21 mouse cellular contexts compared by ENCODE assay signal in the genomic region with DNA sequence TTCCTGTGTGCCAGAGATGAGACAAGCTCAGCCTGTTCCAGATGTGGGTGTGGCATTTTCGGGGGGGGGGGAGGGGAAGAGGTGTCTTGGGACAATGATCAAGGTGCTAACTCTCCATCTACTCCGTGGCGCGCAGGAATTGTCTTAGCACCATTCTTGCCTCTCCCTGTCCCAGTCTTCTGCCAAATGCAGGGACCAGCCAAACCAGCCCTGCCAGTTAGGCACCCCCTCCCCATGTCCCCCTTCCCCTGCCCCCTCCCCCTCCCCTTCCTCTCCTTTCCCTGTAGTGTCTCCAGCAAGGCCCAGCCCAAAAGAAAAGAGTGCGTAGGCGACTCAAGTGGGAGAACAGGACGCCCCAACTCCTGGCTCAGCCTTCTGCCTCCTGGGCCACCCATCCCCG. TPM values are rescaled to one million over a fixed set of nuclear protein-coding genes. Genes with fewer than 3 reads are reported as not detected.
DNase-seq lines count a peak whose midpoint lies in the region; ATAC-seq and TF ChIP-seq lines count a peak whose summit lies in the region.
"Had no signal": no experiment of that assay in that cellular context is flagged by ENCODE, and none has a peak within 500 bp of the region (broad histone marks: within the 10 kb centered on the region; RNA-seq: fewer than 3 reads in every experiment).

No protein-coding gene starts in this region.

- no peaks in the 10 kb centered on the region for H3K4me1 ChIP-seq in lung, embryonic 14.5 days (ENCODE audit: insufficient read depth)
- peaks cover 10% of the 10 kb centered on the region; the same call in 1 of the 2 replicates for H3K4me1 ChIP-seq in embryonic facial prominence, embryonic 15.5 days
- H3K4me1 ChIP-seq: heart, embryonic 12.5 days had no signal

- H3K9ac ChIP-seq in lung, embryonic 14.5 days, result no peak overlapping the region
- no peak overlapping the region for H3K9ac ChIP-seq in embryonic facial prominence, embryonic 15.5 days
- H3K9ac ChIP-seq: heart, embryonic 12.5 days; hindbrain, embryonic 14.5 days had no signal

- peak; percentile 41; the same call in 1 of the 2 replicates for ATAC-seq in lung, embryonic 14.5 days (ENCODE audit: insufficient read depth)
- peak; percentile 68; the same call in 1 of the 2 replicates for ATAC-seq in embryonic facial prominence, embryonic 15.5 days (ENCODE audit: insufficient number of reproducible peaks, low FRiP score, low TSS enrichment, low read depth)
- ATAC-seq: forebrain, embryonic 14.5 days had no signal

- no peaks in the 10 kb centered on the region for H3K27me3 ChIP-seq in lung, embryonic 14.5 days (ENCODE audit: insufficient read depth, low read length)
- H3K27me3 ChIP-seq in embryonic facial prominence, embryonic 15.5 days, result no peaks in the 10 kb centered on the region

- TF ChIP-seq CTCF in lung, embryonic 14.5 days (IDR thresholded peaks at IDR 0.05; ENCODE audit: low read depth), result no peak

- WGBS in lung, embryonic 14.5 days, result 31% methylated on average over 8 of the region's 8 CpGs
- 31% methylated on average over 8 of the region's 8 CpGs for WGBS in embryonic facial prominence, embryonic 15.5 days

- H3K27ac ChIP-seq in lung, embryonic 14.5 days (ENCODE audit: low read depth), result peak overlapping the region; percentile 21; the same call in 1 of the 2 replicates
- peak overlapping the region; percentile 71; the same call in 1 of the 2 replicates for H3K27ac ChIP-seq in embryonic facial prominence, embryonic 15.5 days (replicated peaks)
- H3K27ac ChIP-seq: gastrocnemius, adult 2 months; hindbrain, embryonic 10.5 days; hindbrain, embryonic 14.5 days had no signal

- H3K36me3 ChIP-seq in lung, embryonic 14.5 days (ENCODE audit: insufficient read depth), result no peaks in the 10 kb centered on the region
- no peaks in the 10 kb centered on the region for H3K36me3 ChIP-seq in embryonic facial prominence, embryonic 15.5 days
- H3K36me3 ChIP-seq: heart, embryonic 12.5 days; hindbrain, embryonic 10.5 days had no signal

- H3K4me3 ChIP-seq in lung, embryonic 14.5 days (ENCODE audit: low read depth, low read length), result no peak overlapping the region
- no peak overlapping the region for H3K4me3 ChIP-seq in embryonic facial prominence, embryonic 15.5 days (replicated peaks)
- H3K4me3 ChIP-seq: gastrocnemius, adult 2 months; heart, embryonic 12.5 days; hindbrain, embryonic 10.5 days had no signal

- DNase-seq in lung, embryonic 14.5 days, result peak; percentile 26
- DNase-seq in lung, adult 18-20 months, result no peak
- peak; percentile 17 for DNase-seq in urinary bladder, postnatal 14 days (ENCODE audit: low spot score)
- DNase-seq in urinary bladder, adult 2 months (ENCODE audit: low spot score), result no peak
- no peak for DNase-seq in left cerebral cortex, adult 18-20 months (ENCODE audit: low spot score in 2 of 2)
- DNase-seq: adrenal gland, adult 8-10 months; adrenal gland, postnatal 36 days; cerebellum, adult 2 months; cerebellum, postnatal 10 days; gastrocnemius, adult 2 months; gastrocnemius, postnatal 25 days had no signal

- peak overlapping the region; percentile 8; the same call in 1 of the 2 replicates for H3K4me2 ChIP-seq in lung, embryonic 14.5 days
- no peak overlapping the region for H3K4me2 ChIP-seq in embryonic facial prominence, embryonic 15.5 days (replicated peaks)
- H3K4me2 ChIP-seq: heart, embryonic 12.5 days; hindbrain, embryonic 14.5 days had no signal

- H3K9me3 ChIP-seq in lung, embryonic 14.5 days (ENCODE audit: low read depth, low read length), result no peaks in the 10 kb centered on the region
- H3K9me3 ChIP-seq in embryonic facial prominence, embryonic 15.5 days (replicated peaks), result no peaks in the 10 kb centered on the region
- H3K9me3 ChIP-seq: hindbrain, embryonic 10.5 days had no signal

RNA-seq across cellular contexts. Expression of gene Lmtk3, which starts 16.8 kb away (rescaled TPM):
- polyA plus RNA-seq in lung, embryonic 14.5 days (2014; fragmentation: Nextera tagmentation; extraction: Ambion mirVana), result 0.76 and 1.9 TPM in 2 replicates
- polyA plus RNA-seq in urinary bladder, adult 2 months (2012; rRNA removed), result 2.5 and 2.9 TPM in 2 replicates
- 1.9 TPM in 2 replicates for polyA plus RNA-seq in embryonic facial prominence, embryonic 15.5 days (2015; fragmentation: Nextera tagmentation; extraction: Ambion mirVana)
- total RNA-seq in left cerebral cortex, adult 18-20 months (2021), result 100 to 1,000 TPM; 229 to 237 TPM
- total RNA-seq: granulocyte monocyte progenitor cell, adult 5-6 weeks had no signal

RNA-seq across cellular contexts. Expression of gene Sult2b1, which starts 17.7 kb away (rescaled TPM):
- 5.0 and 5.9 TPM in 2 replicates for polyA plus RNA-seq in lung, embryonic 14.5 days (2014; fragmentation: Nextera tagmentation; extraction: Ambion mirVana)
- polyA plus RNA-seq in urinary bladder, adult 2 months (2012; rRNA removed), result 1.3 and 1.5 TPM in 2 replicates
- 49.6 and 55.7 TPM in 2 replicates for polyA plus RNA-seq in embryonic facial prominence, embryonic 15.5 days (2015; fragmentation: Nextera tagmentation; extraction: Ambion mirVana)
- total RNA-seq in left cerebral cortex, adult 18-20 months (2021), result 10 to 100 TPM; 11.3 to 13.7 TPM
- total RNA-seq: gastrocnemius, adult 2 months; gastrocnemius, postnatal 25 days; heart, adult 8-10 months; heart, postnatal 25 days had no signal

RNA-seq across cellular contexts. Expression of gene Spaca4, which starts 41.2 kb away (rescaled TPM):
- polyA plus RNA-seq in lung, embryonic 14.5 days (2014; fragmentation: Nextera tagmentation; extraction: Ambion mirVana), result not detected in 2 replicates
- polyA plus RNA-seq in urinary bladder, adult 2 months (2012; rRNA removed), result not detected in 2 replicates
- polyA plus RNA-seq in embryonic facial prominence, embryonic 15.5 days (2015; fragmentation: Nextera tagmentation; extraction: Ambion mirVana), result 0.24 and 0.25 TPM in 2 replicates
- not detected for total RNA-seq in left cerebral cortex, adult 18-20 months (2021)
- total RNA-seq: adrenal gland, adult 8-10 months; adrenal gland, postnatal 36 days; gastrocnemius, adult 2 months; gastrocnemius, postnatal 25 days; granulocyte monocyte progenitor cell, adult 5-6 weeks; heart, adult 8-10 months; heart, postnatal 25 days had no signal
- polyA plus RNA-seq: cerebellum, adult 2 months; embryonic facial prominence, embryonic 11.5 days; forebrain, embryonic 14.5 days; heart, embryonic 12.5 days; heart, embryonic 16.5 days; hindbrain, embryonic 10.5 days; hindbrain, embryonic 14.5 days had no signal

RNA-seq across cellular contexts. Expression of gene Fam83e, which starts 45.8 kb away (rescaled TPM):
- 0.92 and 1.1 TPM in 2 replicates for polyA plus RNA-seq in lung, embryonic 14.5 days (2014; fragmentation: Nextera tagmentation; extraction: Ambion mirVana)
- polyA plus RNA-seq in urinary bladder, adult 2 months (2012; rRNA removed), result 1.3 and 1.5 TPM in 2 replicates
- polyA plus RNA-seq in embryonic facial prominence, embryonic 15.5 days (2015; fragmentation: Nextera tagmentation; extraction: Ambion mirVana), result 2.1 and 3.2 TPM in 2 replicates
- under 1 TPM in 1 of 2 experiments, not detected in 1; 0.21 TPM for total RNA-seq in left cerebral cortex, adult 18-20 months (2021)

RNA-seq across cellular contexts. Expression of gene Cyth2, which starts 47.6 kb away (rescaled TPM):
- 109 and 110 TPM in 2 replicates for polyA plus RNA-seq in lung, embryonic 14.5 days (2014; fragmentation: Nextera tagmentation; extraction: Ambion mirVana)
- 61.5 and 68.7 TPM in 2 replicates for polyA plus RNA-seq in urinary bladder, adult 2 months (2012; rRNA removed)
- 124 and 129 TPM in 2 replicates for polyA plus RNA-seq in embryonic facial prominence, embryonic 15.5 days (2015; fragmentation: Nextera tagmentation; extraction: Ambion mirVana)
- 100 to 1,000 TPM; 191 to 210 TPM for total RNA-seq in left cerebral cortex, adult 18-20 months (2021)

Comparison
In these comparisons a context has a peak if more than half of its experiments do, and no peak if none do; other contexts are left out.
1. DNase-seq: peak in lung, embryonic 14.5 days (single experiment) and urinary bladder, postnatal 14 days (single experiment); none in lung, adult 18-20 months (0 of 2), urinary bladder, adult 2 months (single experiment) and left cerebral cortex, adult 18-20 months (0 of 2).